Comparison of ENCODE assay signal across 9 mouse cellular contexts in the genomic region with DNA sequence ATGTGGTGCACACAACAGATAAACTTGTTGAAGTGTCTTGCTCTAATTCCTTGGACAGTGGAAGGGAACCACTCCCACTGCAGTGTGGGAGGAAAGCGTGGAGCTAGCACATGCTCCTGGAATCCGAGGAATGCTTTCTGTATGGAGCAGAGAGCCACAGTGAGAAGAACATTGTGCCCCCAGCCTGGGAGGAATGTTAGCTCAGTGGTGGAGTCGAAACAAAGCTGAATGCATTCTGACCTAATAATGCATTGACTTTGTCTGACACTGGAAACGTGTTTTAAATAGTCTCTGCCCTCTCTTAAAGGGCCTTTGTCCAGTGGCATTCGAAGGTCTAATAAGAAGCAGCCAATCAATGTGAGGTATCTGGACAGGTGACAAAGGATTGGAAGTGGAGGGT.
DNase-seq lines count a peak whose midpoint lies in the region; ATAC-seq lines count a peak whose summit lies in the region.
"Had no signal": no experiment of that assay in that cellular context is flagged by ENCODE, and none has a peak within 500 bp of the region (broad histone marks: within the 10 kb centered on the region; RNA-seq: fewer than 3 reads in every experiment).

No protein-coding gene starts in this region.

- ATAC-seq in embryonic facial prominence, embryonic 13.5 days (ENCODE audit: insufficient number of reproducible peaks, insufficient read depth, low FRiP score, low TSS enrichment, low read depth), result 0 out of 2 replicates have a peak, but pooled peaks have one; percentile 52
- ATAC-seq in kidney, embryonic 16.5 days (ENCODE audit: low FRiP score, low TSS enrichment), result peak; percentile 95
- peak; percentile 76 for ATAC-seq in neural tube, embryonic 14.5 days (ENCODE audit: low read depth)
- ATAC-seq in erythroblast, adult 5-6 weeks (replicated peaks; ENCODE audit: low FRiP score, poor library complexity, severe bottlenecking), result no peak
- ATAC-seq in cerebellum, adult (ENCODE audit: insufficient number of reproducible peaks, low FRiP score, low TSS enrichment), result no peak

- no peaks in the 10 kb centered on the region for H3K36me3 ChIP-seq in embryonic facial prominence, embryonic 13.5 days
- H3K36me3 ChIP-seq in kidney, embryonic 16.5 days (ENCODE audit: insufficient read depth, low read length), result no peaks in the 10 kb centered on the region
- no peaks in the 10 kb centered on the region for H3K36me3 ChIP-seq in neural tube, embryonic 14.5 days (ENCODE audit: control insufficient read depth, insufficient read depth, low read length)
- H3K36me3 ChIP-seq: hindbrain, embryonic 15.5 days had no signal

- no peak overlapping the region for H3K4me3 ChIP-seq in embryonic facial prominence, embryonic 13.5 days
- H3K4me3 ChIP-seq in kidney, embryonic 16.5 days (ENCODE audit: low read length), result no peak overlapping the region
- H3K4me3 ChIP-seq in neural tube, embryonic 14.5 days (ENCODE audit: low read depth, low read length), result no peak overlapping the region
- H3K4me3 ChIP-seq: hindbrain, embryonic 15.5 days had no signal

- WGBS in embryonic facial prominence, embryonic 13.5 days, result 16% methylated on average over 5 of the region's 5 CpGs
- 16% methylated on average over 5 of the region's 5 CpGs for WGBS in kidney, embryonic 16.5 days
- WGBS in neural tube, embryonic 14.5 days, result 3% methylated on average over 5 of the region's 5 CpGs

- no peak overlapping the region for H3K9ac ChIP-seq in embryonic facial prominence, embryonic 13.5 days
- no peak overlapping the region for H3K9ac ChIP-seq in kidney, embryonic 16.5 days (replicated peaks; ENCODE audit: low read length)
- no peak overlapping the region for H3K9ac ChIP-seq in neural tube, embryonic 14.5 days (replicated peaks; ENCODE audit: low read depth, low read length)
- H3K9ac ChIP-seq: hindbrain, embryonic 15.5 days had no signal

- no peaks in the 10 kb centered on the region for H3K27me3 ChIP-seq in embryonic facial prominence, embryonic 13.5 days
- no peaks in the 10 kb centered on the region for H3K27me3 ChIP-seq in kidney, embryonic 16.5 days (ENCODE audit: insufficient read depth, low read length)
- H3K27me3 ChIP-seq in neural tube, embryonic 14.5 days (ENCODE audit: control insufficient read depth, insufficient read depth, low read length), result no peaks in the 10 kb centered on the region
- H3K27me3 ChIP-seq: hindbrain, embryonic 15.5 days had no signal

- no peak overlapping the region for H3K4me2 ChIP-seq in embryonic facial prominence, embryonic 13.5 days
- no peak overlapping the region for H3K4me2 ChIP-seq in kidney, embryonic 16.5 days (replicated peaks; ENCODE audit: low read depth, low read length)
- no peak overlapping the region for H3K4me2 ChIP-seq in neural tube, embryonic 14.5 days (ENCODE audit: low read depth, low read length)
- H3K4me2 ChIP-seq: hindbrain, embryonic 15.5 days had no signal

- peaks cover 7% of the 10 kb centered on the region; the same call in 1 of the 2 replicates for H3K4me1 ChIP-seq in embryonic facial prominence, embryonic 13.5 days
- H3K4me1 ChIP-seq in kidney, embryonic 16.5 days (ENCODE audit: insufficient read depth, low read length), result 0 out of 2 replicates have a peak, but pooled peaks cover 3% of the 10 kb centered on the region
- no peaks in the 10 kb centered on the region for H3K4me1 ChIP-seq in neural tube, embryonic 14.5 days (ENCODE audit: control insufficient read depth, insufficient read depth, low read length)
- H3K4me1 ChIP-seq: hindbrain, embryonic 15.5 days had no signal

- no peaks in the 10 kb centered on the region for H3K9me3 ChIP-seq in embryonic facial prominence, embryonic 13.5 days
- no peaks in the 10 kb centered on the region for H3K9me3 ChIP-seq in kidney, embryonic 16.5 days (ENCODE audit: low read length)
- H3K9me3 ChIP-seq in neural tube, embryonic 14.5 days (ENCODE audit: control insufficient read depth, low read length), result no peaks in the 10 kb centered on the region
- H3K9me3 ChIP-seq: hindbrain, embryonic 15.5 days had no signal

- H3K27ac ChIP-seq in embryonic facial prominence, embryonic 13.5 days, result 0 out of 2 replicates have a peak overlapping the region, but pooled peaks have one; percentile 28
- H3K27ac ChIP-seq in kidney, embryonic 16.5 days (ENCODE audit: low read length), result no peak overlapping the region; the same call in 1 of the 2 replicates
- no peak overlapping the region for H3K27ac ChIP-seq in neural tube, embryonic 14.5 days (ENCODE audit: low read depth, low read length)
- H3K27ac ChIP-seq: hindbrain, embryonic 15.5 days had no signal

- DNase-seq in heart, adult 11 months, result peak; percentile 92
- no peak for DNase-seq in heart, postnatal 25 days (ENCODE audit: low spot score)
- no peak for DNase-seq in right cerebral cortex, adult 18-20 months

- intact Hi-C loops in heart, postnatal 25 days (cut with DNase I), result no loop called here

Comparison
In these comparisons a context has a peak if more than half of its experiments do, and no peak if none do; other contexts are left out.
1. ATAC-seq: peak in embryonic facial prominence, embryonic 13.5 days (single experiment), kidney, embryonic 16.5 days (single experiment) and neural tube, embryonic 14.5 days (single experiment); none in erythroblast, adult 5-6 weeks (single experiment) and cerebellum, adult (single experiment).